In genomic region chr6:53781171-53781570, GRCm38 (mm10) we compare ENCODE assay signal across 9 mouse cellular contexts. TPM values are rescaled to one million over a fixed set of nuclear protein-coding genes. Genes with fewer than 3 reads are reported as not detected.
DNase-seq lines count a peak whose midpoint lies in the region; ATAC-seq lines count a peak whose summit lies in the region.
"Had no signal": no experiment of that assay in that cellular context is flagged by ENCODE, and none has a peak within 500 bp of the region (broad histone marks: within the 10 kb centered on the region; RNA-seq: fewer than 3 reads in every experiment).

No protein-coding gene starts in this region.

- no peak overlapping the region for H3K27ac ChIP-seq in forebrain, embryonic 10.5 days
- H3K27ac ChIP-seq in forebrain, embryonic 15.5 days (replicated peaks) = no peak overlapping the region
- no peak overlapping the region for H3K27ac ChIP-seq in midbrain, embryonic 10.5 days (replicated peaks)
- no peak overlapping the region for H3K27ac ChIP-seq in midbrain, embryonic 16.5 days (ENCODE audit: low read length)
- no peak overlapping the region for H3K27ac ChIP-seq in embryonic facial prominence, embryonic 14.5 days (replicated peaks; ENCODE audit: low read depth, low read length)
- H3K27ac ChIP-seq in limb, embryonic 11.5 days (replicated peaks; ENCODE audit: low read depth, low read length) = no peak overlapping the region

- no peak for ATAC-seq in forebrain, embryonic 15.5 days (replicated peaks)
- no peak for ATAC-seq in midbrain, embryonic 16.5 days
- no peak for ATAC-seq in embryonic facial prominence, embryonic 14.5 days (ENCODE audit: low read depth)
- no peak for ATAC-seq in limb, embryonic 11.5 days (ENCODE audit: insufficient number of reproducible peaks, low FRiP score, low TSS enrichment, low read depth)

- H3K27me3 ChIP-seq in forebrain, embryonic 10.5 days (ENCODE audit: poor library complexity, severe bottlenecking) = no peaks in the 10 kb centered on the region
- H3K27me3 ChIP-seq in forebrain, embryonic 15.5 days = no peaks in the 10 kb centered on the region
- H3K27me3 ChIP-seq in midbrain, embryonic 10.5 days (ENCODE audit: low read depth, poor library complexity, severe bottlenecking) = peaks cover 15% of the 10 kb centered on the region
- H3K27me3 ChIP-seq in midbrain, embryonic 16.5 days (ENCODE audit: control insufficient read depth, insufficient read depth, low read depth, low read length) = no peaks in the 10 kb centered on the region
- no peaks in the 10 kb centered on the region for H3K27me3 ChIP-seq in embryonic facial prominence, embryonic 14.5 days (replicated peaks; ENCODE audit: control insufficient read depth, insufficient read depth, low read length)
- H3K27me3 ChIP-seq in limb, embryonic 11.5 days (ENCODE audit: control insufficient read depth, insufficient read depth, low read length) = no peaks in the 10 kb centered on the region

- no peak overlapping the region for H3K4me2 ChIP-seq in forebrain, embryonic 15.5 days (replicated peaks)
- H3K4me2 ChIP-seq in midbrain, embryonic 16.5 days (ENCODE audit: low read length) = no peak overlapping the region
- no peak overlapping the region for H3K4me2 ChIP-seq in embryonic facial prominence, embryonic 14.5 days (ENCODE audit: low read depth, low read length)
- H3K4me2 ChIP-seq in limb, embryonic 11.5 days (ENCODE audit: low read depth, severe bottlenecking) = no peak overlapping the region

- no peaks in the 10 kb centered on the region for H3K36me3 ChIP-seq in forebrain, embryonic 10.5 days (replicated peaks)
- H3K36me3 ChIP-seq in forebrain, embryonic 15.5 days = no peaks in the 10 kb centered on the region
- H3K36me3 ChIP-seq in midbrain, embryonic 10.5 days = no peaks in the 10 kb centered on the region
- H3K36me3 ChIP-seq in midbrain, embryonic 16.5 days (ENCODE audit: control insufficient read depth, insufficient read depth, low read length) = no peaks in the 10 kb centered on the region
- no peaks in the 10 kb centered on the region for H3K36me3 ChIP-seq in embryonic facial prominence, embryonic 14.5 days (ENCODE audit: control insufficient read depth, insufficient read depth, low read length)
- H3K36me3 ChIP-seq in limb, embryonic 11.5 days (ENCODE audit: control insufficient read depth, insufficient read depth, low read length) = no peaks in the 10 kb centered on the region

- no peak overlapping the region for H3K4me3 ChIP-seq in forebrain, embryonic 10.5 days
- H3K4me3 ChIP-seq in forebrain, embryonic 15.5 days = no peak overlapping the region
- no peak overlapping the region for H3K4me3 ChIP-seq in midbrain, embryonic 10.5 days
- no peak overlapping the region for H3K4me3 ChIP-seq in midbrain, embryonic 16.5 days (ENCODE audit: low read depth, low read length)
- no peak overlapping the region for H3K4me3 ChIP-seq in embryonic facial prominence, embryonic 14.5 days (ENCODE audit: low read depth, low read length)
- no peak overlapping the region for H3K4me3 ChIP-seq in limb, embryonic 11.5 days (ENCODE audit: low read depth, low read length)
- H3K4me3 ChIP-seq: myocyte had no signal

- H3K9me3 ChIP-seq in forebrain, embryonic 10.5 days = no peaks in the 10 kb centered on the region
- no peaks in the 10 kb centered on the region for H3K9me3 ChIP-seq in forebrain, embryonic 15.5 days
- H3K9me3 ChIP-seq in midbrain, embryonic 10.5 days (replicated peaks) = no peaks in the 10 kb centered on the region
- no peaks in the 10 kb centered on the region for H3K9me3 ChIP-seq in midbrain, embryonic 16.5 days (replicated peaks; ENCODE audit: control insufficient read depth, low read length, poor library complexity, severe bottlenecking)
- no peaks in the 10 kb centered on the region for H3K9me3 ChIP-seq in embryonic facial prominence, embryonic 14.5 days (ENCODE audit: control insufficient read depth, low read length)
- no peaks in the 10 kb centered on the region for H3K9me3 ChIP-seq in limb, embryonic 11.5 days (ENCODE audit: control insufficient read depth, low read length)

- 14% methylated on average over 4 of the region's 4 CpGs for WGBS in forebrain, embryonic 10.5 days
- WGBS in forebrain, embryonic 15.5 days = 3% methylated on average over 4 of the region's 4 CpGs
- WGBS in midbrain, embryonic 10.5 days = 18% methylated on average over 4 of the region's 4 CpGs
- 5% methylated on average over 4 of the region's 4 CpGs for WGBS in midbrain, embryonic 16.5 days
- 12% methylated on average over 4 of the region's 4 CpGs for WGBS in embryonic facial prominence, embryonic 14.5 days
- 11% methylated on average over 4 of the region's 4 CpGs for WGBS in limb, embryonic 11.5 days

- DNase-seq in forebrain, embryonic 10.5 days (ENCODE audit: extremely low spot score, low spot score) = peak; percentile 42
- DNase-seq in midbrain, embryonic 10.5 days (ENCODE audit: low spot score) = peak; percentile 53
- peak; percentile 80 for DNase-seq in brain, adult 2 months (ENCODE audit: low read depth, low spot score)
- DNase-seq in embryonic facial prominence, embryonic 14.5 days (ENCODE audit: low spot score) = peak; percentile 82
- peak; percentile 80 for DNase-seq in limb, embryonic 11.5 days (ENCODE audit: low spot score)
- DNase-seq in skeletal muscle tissue, adult 2 months (ENCODE audit: low read depth, low spot score) = peak; percentile 30

- H3K4me1 ChIP-seq in forebrain, embryonic 10.5 days = peaks cover 5% of the 10 kb centered on the region
- 0 out of 2 replicates have a peak, but pooled peaks cover 5% of the 10 kb centered on the region for H3K4me1 ChIP-seq in forebrain, embryonic 15.5 days
- peaks cover 9% of the 10 kb centered on the region for H3K4me1 ChIP-seq in midbrain, embryonic 10.5 days
- H3K4me1 ChIP-seq in midbrain, embryonic 16.5 days (ENCODE audit: control insufficient read depth, insufficient read depth, low read length) = no peaks in the 10 kb centered on the region
- H3K4me1 ChIP-seq in embryonic facial prominence, embryonic 14.5 days (ENCODE audit: control insufficient read depth, insufficient read depth, low read length) = peaks cover 4% of the 10 kb centered on the region
- H3K4me1 ChIP-seq in limb, embryonic 11.5 days (ENCODE audit: control insufficient read depth, insufficient read depth, low read length) = no peaks in the 10 kb centered on the region

- no peak overlapping the region for H3K9ac ChIP-seq in forebrain, embryonic 15.5 days (replicated peaks)
- no peak overlapping the region for H3K9ac ChIP-seq in midbrain, embryonic 16.5 days (ENCODE audit: low read depth, low read length)
- no peak overlapping the region for H3K9ac ChIP-seq in embryonic facial prominence, embryonic 14.5 days (ENCODE audit: low read depth, low read length)
- no peak overlapping the region for H3K9ac ChIP-seq in limb, embryonic 11.5 days (ENCODE audit: low read length)

RNA-seq across cellular contexts. Expression of gene Tril, which starts 39.5 kb away (rescaled TPM):
- 36.5 and 41.6 TPM in 2 replicates for polyA plus RNA-seq in forebrain, embryonic 10.5 days (2016; fragmentation: Nextera tagmentation; extraction: Ambion mirVana)
- 5.9 and 7.6 TPM in 2 replicates for polyA plus RNA-seq in forebrain, embryonic 15.5 days (2015; fragmentation: Nextera tagmentation; extraction: Ambion mirVana)
- polyA plus RNA-seq in midbrain, embryonic 10.5 days (2016; fragmentation: Nextera tagmentation; extraction: Ambion mirVana) = 32.7 and 35.2 TPM in 2 replicates
- 13.0 and 16.9 TPM in 2 replicates for polyA plus RNA-seq in midbrain, embryonic 16.5 days (2015; fragmentation: Nextera tagmentation; extraction: Ambion mirVana)
- polyA plus RNA-seq in embryonic facial prominence, embryonic 14.5 days (2014; fragmentation: Nextera tagmentation; extraction: Ambion mirVana) = 27.0 and 35.9 TPM in 2 replicates
- 48.1 and 62.8 TPM in 2 replicates for polyA plus RNA-seq in limb, embryonic 11.5 days (2014; fragmentation: Nextera tagmentation; extraction: Ambion mirVana)

Comparison
In these comparisons a context has a peak if more than half of its experiments do, and no peak if none do; other contexts are left out.
1. DNase-seq: peak in every context shown above with its lines; median percentile 82 in embryonic facial prominence, embryonic 14.5 days; 80 in brain, adult 2 months; 80 in limb, embryonic 11.5 days; 53 in midbrain, embryonic 10.5 days; 42 in forebrain, embryonic 10.5 days; 30 in skeletal muscle tissue, adult 2 months.